In genomic region chr2:152950358-152951064, GRCm38 (mm10) we compare ENCODE assay signal across 10 mouse cellular contexts. TPM values are rescaled to one million over a fixed set of nuclear protein-coding genes. Genes with fewer than 3 reads are reported as not detected.
DNase-seq lines count a peak whose midpoint lies in the region; ATAC-seq and TF ChIP-seq lines count a peak whose summit lies in the region.
"Had no signal": no experiment of that assay in that cellular context is flagged by ENCODE, and none has a peak within 500 bp of the region (broad histone marks: within the 10 kb centered on the region; RNA-seq: fewer than 3 reads in every experiment).

No protein-coding gene starts in this region.

- no peak for TF ChIP-seq EP300 in heart, adult 2 months (IDR thresholded peaks at IDR 0.05; ENCODE audit: insufficient read depth, low read depth, low read length)
- no peak for TF ChIP-seq EP300 in CH12.LX (IDR thresholded peaks at IDR 0.05; ENCODE audit: low read length)

- WGBS in heart, embryonic 10.5 days, result 42% methylated on average over 11 of the region's 11 CpGs
- 55% methylated on average over 11 of the region's 11 CpGs for WGBS in heart, adult 2 months
- 41% methylated on average over 11 of the region's 11 CpGs for WGBS in forebrain, embryonic 15.5 days
- WGBS in midbrain, embryonic 11.5 days, result 47% methylated on average over 10 of the region's 11 CpGs

- in situ Hi-C loops in CH12.LX (cut with MboI; ENCODE audit: low pct_ligation_motif_present, low pct_unique_long_range_greater_than_20kb, low sequenced_read_pairs), result no loop called here

- no peak overlapping the region for H3K9ac ChIP-seq in heart, adult 2 months (ENCODE audit: low read depth, low read length)
- no peak overlapping the region for H3K9ac ChIP-seq in CH12.LX (ENCODE audit: insufficient read depth, low read depth)
- peak overlapping the region; percentile 89 for H3K9ac ChIP-seq in forebrain, embryonic 15.5 days (replicated peaks)
- H3K9ac ChIP-seq in midbrain, embryonic 11.5 days (ENCODE audit: low read length), result no peak overlapping the region

- TF ChIP-seq POLR2A in heart, adult 2 months (IDR thresholded peaks at IDR 0.05; ENCODE audit: insufficient read depth, low read depth, low read length), result no peak
- TF ChIP-seq POLR2A in CH12.LX (IDR thresholded peaks at IDR 0.05; ENCODE audit: low read depth, low read length), result no peak

- H3K4me1 ChIP-seq in heart, embryonic 10.5 days, result peaks cover 20% of the 10 kb centered on the region
- H3K4me1 ChIP-seq in heart, adult 2 months (ENCODE audit: control insufficient read depth, insufficient read depth, low read length), result no peaks in the 10 kb centered on the region; the same call in 1 of the 2 replicates
- H3K4me1 ChIP-seq in CH12.LX (ENCODE audit: control insufficient read depth in 1 of 2, insufficient read depth in 2 of 2), result peaks cover 8% of the 10 kb centered on the region in 2 experiments; a peak in 3 of 4 replicates
- H3K4me1 ChIP-seq in forebrain, embryonic 15.5 days, result peaks cover 33% of the 10 kb centered on the region
- H3K4me1 ChIP-seq in midbrain, embryonic 11.5 days (ENCODE audit: control insufficient read depth, insufficient read depth, low read length), result peaks cover 6% of the 10 kb centered on the region; the same call in 1 of the 2 replicates

- TF ChIP-seq CTCF in heart, adult 2 months (IDR thresholded peaks at IDR 0.05), result no peak
- no peak for TF ChIP-seq CTCF in CH12.LX (conservative IDR thresholded peaks at IDR 0.05 in 1 of 2, IDR thresholded peaks at IDR 0.05 in 1 of 2; ENCODE audit: low read depth in 2 of 2, low read length in 2 of 2)

- ATAC-seq in forebrain, embryonic 15.5 days (replicated peaks), result peak; percentile 46; the same call in 1 of the 2 replicates
- no peak for ATAC-seq in midbrain, embryonic 11.5 days (ENCODE audit: low FRiP score)

- H3K27me3 ChIP-seq in heart, embryonic 10.5 days (ENCODE audit: insufficient read depth, poor library complexity, severe bottlenecking), result peaks cover 89% of the 10 kb centered on the region
- H3K27me3 ChIP-seq in heart, adult 2 months (ENCODE audit: control insufficient read depth, insufficient read depth, low read length), result peaks cover 15% of the 10 kb centered on the region
- peaks cover 92% of the 10 kb centered on the region for H3K27me3 ChIP-seq in CH12.LX (replicated peaks)
- H3K27me3 ChIP-seq in forebrain, embryonic 15.5 days, result peaks cover 6% of the 10 kb centered on the region; the same call in 1 of the 2 replicates
- peaks cover 20% of the 10 kb centered on the region for H3K27me3 ChIP-seq in midbrain, embryonic 11.5 days (ENCODE audit: control insufficient read depth, insufficient read depth, low read length)

- H3K27ac ChIP-seq in heart, embryonic 10.5 days, result no peak overlapping the region
- H3K27ac ChIP-seq in heart, adult 2 months, result no peak overlapping the region
- no peak overlapping the region for H3K27ac ChIP-seq in CH12.LX (ENCODE audit: insufficient read depth, low read depth)
- no peak overlapping the region for H3K27ac ChIP-seq in forebrain, embryonic 15.5 days (replicated peaks)
- no peak overlapping the region for H3K27ac ChIP-seq in midbrain, embryonic 11.5 days (ENCODE audit: low read depth, low read length)

- DNase-seq in heart, embryonic 10.5 days (ENCODE audit: low spot score), result no peak
- no peak for DNase-seq in heart, adult 2 months
- DNase-seq in CH12.LX (ENCODE audit: extremely low read depth), result no peak
- no peak for DNase-seq in midbrain, embryonic 11.5 days (ENCODE audit: low spot score, missing footprints)
- DNase-seq in retina, embryonic 14.5 days (ENCODE audit: low spot score), result no peak
- no peak for DNase-seq in adrenal gland, postnatal 4 days (ENCODE audit: low spot score in 2 of 2)
- DNase-seq in lung, postnatal 10 days, result no peak

- peak overlapping the region; percentile 78 for H3K4me3 ChIP-seq in heart, embryonic 10.5 days
- no peak overlapping the region for H3K4me3 ChIP-seq in heart, adult 2 months
- H3K4me3 ChIP-seq in CH12.LX (replicated peaks in 1 of 3; ENCODE audit: low read depth in 2 of 3, low read length in 2 of 3, poor library complexity in 1 of 3), result no peak overlapping the region
- H3K4me3 ChIP-seq in forebrain, embryonic 15.5 days, result peak overlapping the region; percentile 78
- H3K4me3 ChIP-seq in midbrain, embryonic 11.5 days (ENCODE audit: low read depth, low read length), result peak overlapping the region; percentile 73

- peak overlapping the region; percentile 97; the same call in 1 of the 2 replicates for H3K4me2 ChIP-seq in CH12.LX (ENCODE audit: insufficient read depth, low read depth, poor library complexity, severe bottlenecking)
- peak overlapping the region; percentile 92 for H3K4me2 ChIP-seq in forebrain, embryonic 15.5 days (replicated peaks)
- H3K4me2 ChIP-seq in midbrain, embryonic 11.5 days, result peak overlapping the region; percentile 92

- H3K79me2 ChIP-seq in heart, adult 2 months (replicated peaks; ENCODE audit: control insufficient read depth, insufficient read depth, low read length), result no peaks in the 10 kb centered on the region
- H3K79me2 ChIP-seq in CH12.LX (replicated peaks; ENCODE audit: control insufficient read depth, extremely low read depth, insufficient read depth, poor library complexity, severe bottlenecking), result no peaks in the 10 kb centered on the region

- no peaks in the 10 kb centered on the region for H3K36me3 ChIP-seq in heart, embryonic 10.5 days
- no peaks in the 10 kb centered on the region for H3K36me3 ChIP-seq in heart, adult 2 months (ENCODE audit: control insufficient read depth, insufficient read depth, low read length)
- no peaks in the 10 kb centered on the region for H3K36me3 ChIP-seq in CH12.LX (replicated peaks in 1 of 2; ENCODE audit: control insufficient read depth in 1 of 2, insufficient read depth in 1 of 2, low read length in 1 of 2)
- no peaks in the 10 kb centered on the region for H3K36me3 ChIP-seq in forebrain, embryonic 15.5 days
- no peaks in the 10 kb centered on the region for H3K36me3 ChIP-seq in midbrain, embryonic 11.5 days (ENCODE audit: control insufficient read depth, insufficient read depth, low read length)

- no peak for TF ChIP-seq RAD21 in CH12.LX (IDR thresholded peaks at IDR 0.05; ENCODE audit: low read depth, low read length)

- dilution Hi-C loops in CH12.LX (cut with MboI; ENCODE audit: extremely low pct_ligation_motif_present, extremely low pct_unique_long_range_greater_than_20kb, low sequenced_read_pairs), result no loop called here

- intact Hi-C loops in heart, adult 2 months (cut with DNase I), result no loop called here

- H3K9me3 ChIP-seq in heart, embryonic 10.5 days, result no peaks in the 10 kb centered on the region
- no peaks in the 10 kb centered on the region for H3K9me3 ChIP-seq in CH12.LX (replicated peaks; ENCODE audit: low read length)
- H3K9me3 ChIP-seq in forebrain, embryonic 15.5 days, result no peaks in the 10 kb centered on the region
- H3K9me3 ChIP-seq in midbrain, embryonic 11.5 days (ENCODE audit: control insufficient read depth, low read length), result no peaks in the 10 kb centered on the region

TF ChIP-seq in CH12.LX, 34 proteins besides CTCF, POLR2A, EP300 and RAD21 (continues in another document):
- no peak for TF ChIP-seq HCFC1 (IDR thresholded peaks at IDR 0.05; ENCODE audit: low read depth, low read length)
- no peak for TF ChIP-seq SIN3A (IDR thresholded peaks at IDR 0.05; ENCODE audit: low read length)
- no peak for TF ChIP-seq PAX5 (IDR thresholded peaks at IDR 0.05; ENCODE audit: low read length)
- TF ChIP-seq CHD1 (IDR thresholded peaks at IDR 0.05; ENCODE audit: low read depth, low read length), result no peak
- TF ChIP-seq MXI1 (IDR thresholded peaks at IDR 0.05; ENCODE audit: low read depth, low read length), result no peak
- no peak for TF ChIP-seq ZNF384 (IDR thresholded peaks at IDR 0.05; ENCODE audit: low read depth, low read length)

RNA-seq across cellular contexts. Expression of gene Dusp15, which starts 1.0 kb away (rescaled TPM):
- polyA plus RNA-seq in heart, embryonic 10.5 days (2016; fragmentation: Nextera tagmentation; extraction: Ambion mirVana), result 0.04 TPM in 2 replicates
- total RNA-seq in heart, adult 2 months (2021), result not detected
- polyA plus RNA-seq in heart, adult 2 months (2012; rRNA removed), result 0.25 and 0.26 TPM in 2 replicates
- total RNA-seq in CH12.LX (2012; rRNA removed), result 0.08 TPM in 1 of 2 replicates, not detected in the other
- not detected in 2 replicates for total RNA-seq in CH12.LX (2014; rRNA removed)
- 0.13 and 0.16 TPM in 2 replicates for polyA plus RNA-seq in CH12.LX (2012; ENCODE audit: insufficient read length, low read depth)
- polyA plus RNA-seq in forebrain, embryonic 15.5 days (2015; fragmentation: Nextera tagmentation; extraction: Ambion mirVana), result 7.1 and 7.3 TPM in 2 replicates
- 0.46 and 0.89 TPM in 2 replicates for polyA plus RNA-seq in midbrain, embryonic 11.5 days (2014; fragmentation: Nextera tagmentation; extraction: Ambion mirVana)
- 1 to 10 TPM; 3.2 to 6.0 TPM for total RNA-seq in adrenal gland, postnatal 4 days (2021)
- polyA plus RNA-seq: liver, embryonic 11.5 days had no signal

RNA-seq across cellular contexts. Expression of gene Ttll9, which starts 11.8 kb away (rescaled TPM):
- polyA plus RNA-seq in heart, embryonic 10.5 days (2016; fragmentation: Nextera tagmentation; extraction: Ambion mirVana), result 0.47 and 0.85 TPM in 2 replicates
- not detected for total RNA-seq in heart, adult 2 months (2021)
- 0.61 TPM in 1 of 2 replicates, not detected in the other for polyA plus RNA-seq in heart, adult 2 months (2012; rRNA removed)
- total RNA-seq in CH12.LX (2012; rRNA removed) (1.4 and 1.7 TPM in 2 replicates), CH12.LX (2014; rRNA removed) (1.5 and 1.6 TPM in 2 replicates)
- 1.7 and 1.9 TPM in 2 replicates for polyA plus RNA-seq in CH12.LX (2012; ENCODE audit: insufficient read length, low read depth)
- 2.3 and 3.0 TPM in 2 replicates for polyA plus RNA-seq in forebrain, embryonic 15.5 days (2015; fragmentation: Nextera tagmentation; extraction: Ambion mirVana)
- polyA plus RNA-seq in midbrain, embryonic 11.5 days (2014; fragmentation: Nextera tagmentation; extraction: Ambion mirVana), result 1.1 and 2.0 TPM in 2 replicates
- total RNA-seq in adrenal gland, postnatal 4 days (2021), result under 1 TPM in 1 of 2 experiments, not detected in 1; 0.42 TPM

RNA-seq across cellular contexts. Expression of gene Foxs1, which starts 17.5 kb away (rescaled TPM):
- 0.21 and 0.36 TPM in 2 replicates for polyA plus RNA-seq in heart, embryonic 10.5 days (2016; fragmentation: Nextera tagmentation; extraction: Ambion mirVana)
- total RNA-seq in heart, adult 2 months (2021), result 1 to 10 TPM; 1.7 to 3.5 TPM
- 9.0 and 10.5 TPM in 2 replicates for polyA plus RNA-seq in heart, adult 2 months (2012; rRNA removed)
- total RNA-seq in CH12.LX (2012; rRNA removed), result 6.1 and 7.1 TPM in 2 replicates
- 7.8 and 9.1 TPM in 2 replicates for total RNA-seq in CH12.LX (2014; rRNA removed)
- 7.6 and 9.5 TPM in 2 replicates for polyA plus RNA-seq in CH12.LX (2012; ENCODE audit: insufficient read length, low read depth)
- polyA plus RNA-seq in forebrain, embryonic 15.5 days (2015; fragmentation: Nextera tagmentation; extraction: Ambion mirVana), result 3.2 and 4.4 TPM in 2 replicates
- polyA plus RNA-seq in midbrain, embryonic 11.5 days (2014; fragmentation: Nextera tagmentation; extraction: Ambion mirVana), result 2.1 and 2.6 TPM in 2 replicates
- total RNA-seq in adrenal gland, postnatal 4 days (2021), result 1 to 10 TPM; 4.7 to 4.9 TPM

RNA-seq across cellular contexts. Expression of gene Mylk2, which starts 39.4 kb away (rescaled TPM):
- 0.05 and 0.07 TPM in 2 replicates for polyA plus RNA-seq in heart, embryonic 10.5 days (2016; fragmentation: Nextera tagmentation; extraction: Ambion mirVana)
- total RNA-seq in heart, adult 2 months (2021), result under 1 TPM; 0.08 to 0.09 TPM
- polyA plus RNA-seq in heart, adult 2 months (2012; rRNA removed), result 0.18 and 0.29 TPM in 2 replicates
- 0.47 and 0.97 TPM in 2 replicates for total RNA-seq in CH12.LX (2012; rRNA removed)
- 1.3 TPM in 2 replicates for total RNA-seq in CH12.LX (2014; rRNA removed)
- polyA plus RNA-seq in CH12.LX (2012; ENCODE audit: insufficient read length, low read depth), result 2.4 TPM in 2 replicates
- polyA plus RNA-seq in forebrain, embryonic 15.5 days (2015; fragmentation: Nextera tagmentation; extraction: Ambion mirVana), result not detected in 2 replicates
- not detected in 2 replicates for polyA plus RNA-seq in midbrain, embryonic 11.5 days (2014; fragmentation: Nextera tagmentation; extraction: Ambion mirVana)
- total RNA-seq in adrenal gland, postnatal 4 days (2021), result 1 to 10 TPM in 1 of 2 experiments, under 1 TPM in 1; 0.50 to 2.9 TPM
- polyA plus RNA-seq: frontal cortex, adult 2 months; liver, embryonic 11.5 days had no signal

Comparison
In these comparisons a context has a peak if more than half of its experiments do, and no peak if none do; other contexts are left out.
1. H3K4me3 ChIP-seq: peak in heart, embryonic 10.5 days (single experiment), forebrain, embryonic 15.5 days (single experiment) and midbrain, embryonic 11.5 days (single experiment); none in heart, adult 2 months (single experiment) and CH12.LX (0 of 3).
2. Peak in every context shown above with its lines, with median percentiles within 50 percentile points of each other: H3K4me2 ChIP-seq.